Mouse (Mus musculus) bone marrow, adult 2 months (tissue): ENCODE results near the gene Ccdc144b. TPM values are rescaled to one million over a fixed set of nuclear protein-coding genes. Genes with fewer than 3 reads are reported as not detected.

ENCODE experiments used
- H3K27ac ChIP-seq: fragments of 200-500 bp; 2 replicates; pipeline ENCODE4 v1.5.1; 2012; ENCODE audit warnings: low read depth, mild to moderate bottlenecking, control low read depth, inconsistent platforms, low read length; ENCODE audit not compliant: control insufficient read depth, poor library complexity, insufficient read depth
- H3K4me1 ChIP-seq: fragments of 200-500 bp; 2 replicates; pipeline ENCODE4 v1.6.1; 2011; ENCODE audit warnings: low read length; ENCODE audit not compliant: control insufficient read depth, insufficient read depth
- H3K4me3 ChIP-seq: fragments of 200-500 bp; replicated peaks from 2 replicates; pipeline ENCODE3; 2011; ENCODE audit warnings: mild to moderate bottlenecking, low read depth, low read length, control low read depth; ENCODE audit not compliant: control insufficient read depth
- CTCF ChIP-seq: fragments of 200-500 bp; IDR thresholded peaks from 2 replicates; pipeline ENCODE4 v1.5.1; 2011; ENCODE audit warnings: low read length, control low read depth; ENCODE audit not compliant: control insufficient read depth, insufficient read depth
- POLR2A ChIP-seq: fragments of 200-500 bp; IDR thresholded peaks from 2 replicates; pipeline ENCODE4 v1.6.1; 2011; ENCODE audit warnings: low read depth, mild to moderate bottlenecking, control low read depth, low read length, borderline replicate concordance; ENCODE audit not compliant: control insufficient read depth
- WGBS: fragments of 180-500 bp; shearing (Covaris S2); methylation state at CpG from one replicate; pipeline ENCODE4 v1.1.7; 2018; 5-methylcytosine and 5-hydroxymethylcytosine counted together
- polyA plus RNA-seq: library from polyadenylated mRNA; stranded (reverse); fragments of >200 nt; gene quantifications from 2 replicates; pipeline ENCODE4 v1.2.4, GENCODE M21; 2011; ENCODE audit warnings: low replicate concordance; ENCODE audit not compliant: missing spikeins, insufficient read depth, insufficient read length

The Ccdc144b gene
- polyA plus RNA-seq: not detected in 2 replicates

- TF ChIP-seq POLR2A: no peak
- TF ChIP-seq CTCF: no peak
- WGBS: 82% methylated on average over 6 of the region's 6 CpGs
- Histone ChIP-seq H3K4me3 (no peak within 1 kb of the TSS), H3K4me1 (no peaks in the 10 kb centered on the region), H3K27ac (no peak within 1 kb of the TSS)
These were observed at the start of gene Ccdc144b for GRCm38 (mm10) chr3:36053447-36053846. TSS of gene Ccdc144b (minus strand) at chr3:36053547.

GRCm38 (mm10) chr3:36095371-36095770 is 42.0 kb upstream of the Ccdc144b start:
- 85% methylated on average over 2 of the region's 2 CpGs for WGBS
- Histone ChIP-seq H3K4me3 (no peak overlapping the region), H3K27ac (no peak overlapping the region), H3K4me1 (no peaks in the 10 kb centered on the region)
- TF ChIP-seq CTCF (no peak), POLR2A (no peak)

- Histone ChIP-seq H3K4me1 (no peaks in the 10 kb centered on the region), H3K27ac (no peak overlapping the region), H3K4me3 (no peak overlapping the region)
- WGBS: 82% methylated on average over 9 of the region's 9 CpGs
- no peak for TF ChIP-seq POLR2A
- TF ChIP-seq CTCF: no peak
These were observed 34.2 kb upstream of the Ccdc144b start for GRCm38 (mm10) chr3:36087591-36087990.

GRCm38 (mm10) chr3:36085394-36085793 is 32.0 kb upstream of the Ccdc144b start:
- no peak for TF ChIP-seq POLR2A
- TF ChIP-seq CTCF: no peak
- H3K27ac ChIP-seq: no peak overlapping the region
- H3K4me3 ChIP-seq: no peak overlapping the region
- WGBS: 89% methylated on average over 5 of the region's 5 CpGs
- H3K4me1 ChIP-seq: no peaks in the 10 kb centered on the region

- H3K27ac ChIP-seq: no peak overlapping the region
- no peak overlapping the region for H3K4me3 ChIP-seq
- 85% methylated on average over 7 of the region's 7 CpGs for WGBS
- TF ChIP-seq CTCF (no peak), POLR2A (no peak)
- H3K4me1 ChIP-seq: no peaks in the 10 kb centered on the region
These were observed 30.0 kb upstream of the Ccdc144b start for GRCm38 (mm10) chr3:36083381-36083780.

- no peak for TF ChIP-seq POLR2A
- no peak for TF ChIP-seq CTCF
- 87% methylated on average over 4 of the region's 4 CpGs for WGBS
- Histone ChIP-seq H3K27ac (no peak overlapping the region), H3K4me1 (no peaks in the 10 kb centered on the region), H3K4me3 (no peak overlapping the region)
These were observed 29.5 kb upstream of the Ccdc144b start for GRCm38 (mm10) chr3:36082843-36083242.

- Histone ChIP-seq H3K4me3 (no peak overlapping the region), H3K27ac (no peak overlapping the region), H3K4me1 (no peaks in the 10 kb centered on the region)
- WGBS: 88% methylated on average over 5 of the region's 5 CpGs
- TF ChIP-seq CTCF: no peak
These were observed 27.4 kb upstream of the Ccdc144b start for GRCm38 (mm10) chr3:36080741-36081140.

- Histone ChIP-seq H3K4me3 (no peak overlapping the region), H3K4me1 (no peaks in the 10 kb centered on the region), H3K27ac (no peak overlapping the region)
- 88% methylated on average over 5 of the region's 5 CpGs for WGBS
- no peak for TF ChIP-seq CTCF
- no peak for TF ChIP-seq POLR2A
These were observed 26.5 kb upstream of the Ccdc144b start for GRCm38 (mm10) chr3:36079886-36080285.

GRCm38 (mm10) chr3:36077386-36077785 is 24.0 kb upstream of the Ccdc144b start:
- Histone ChIP-seq H3K4me3 (no peak overlapping the region), H3K27ac (no peak overlapping the region), H3K4me1 (no peaks in the 10 kb centered on the region)
- TF ChIP-seq CTCF: no peak
- TF ChIP-seq POLR2A: no peak
- WGBS: 95% methylated on average over 3 of the region's 3 CpGs

- Histone ChIP-seq H3K27ac (no peak overlapping the region), H3K4me3 (no peak overlapping the region), H3K4me1 (no peaks in the 10 kb centered on the region)
- WGBS: 91% methylated on average over 6 of the region's 6 CpGs
- no peak for TF ChIP-seq CTCF
- no peak for TF ChIP-seq POLR2A
These were observed 22.1 kb upstream of the Ccdc144b start for GRCm38 (mm10) chr3:36075466-36075865.
